Mouse (Mus musculus): Measurements from ENCODE around the gene Myocd. TPM values are rescaled to one million over a fixed set of nuclear protein-coding genes. Genes with fewer than 3 reads are reported as not detected.

The Myocd gene
- polyA plus RNA-seq (2015; fragmentation: Nextera tagmentation; extraction: Ambion mirVana): 3.3 and 3.7 TPM in 2 replicates

DNA sequence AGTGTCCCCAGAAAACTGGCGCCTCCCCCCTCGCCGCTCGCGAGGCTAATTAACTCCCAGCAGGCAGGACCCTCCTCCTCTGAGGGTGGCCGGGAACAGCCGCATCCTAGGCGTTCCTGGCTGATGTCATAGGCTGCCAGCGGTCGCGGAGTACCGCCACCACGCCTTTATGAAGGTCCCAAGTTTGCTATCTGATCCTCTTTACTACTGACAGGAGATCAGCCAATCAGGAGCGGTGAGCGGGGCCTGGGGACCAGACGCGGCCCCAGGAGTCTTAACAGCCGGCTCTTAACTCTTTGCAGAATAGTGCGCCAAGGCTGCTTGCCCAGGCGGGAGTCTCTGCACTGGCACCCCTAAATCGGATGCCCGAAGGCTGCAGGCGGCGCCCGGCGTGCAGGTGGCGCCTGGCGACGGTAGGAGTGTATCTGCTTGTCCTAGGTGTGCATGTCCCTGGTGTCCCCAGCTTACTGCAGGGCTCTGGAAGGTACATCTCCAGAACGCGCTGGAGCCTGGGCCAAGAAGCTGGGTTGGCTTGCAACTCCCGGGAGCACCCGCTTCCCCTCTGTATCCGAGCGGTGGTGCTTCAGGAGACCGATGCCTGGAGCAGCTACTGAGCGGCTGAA lies at the start of gene Myocd:
Myocd (minus strand) TSS at position 139 of the 623 bp plus-strand sequence.
- peak within 1 kb of the TSS; percentile 38 for H3K9ac ChIP-seq (ENCODE audit: low read depth, low read length)
- no peak for TF ChIP-seq CTCF (IDR thresholded peaks at IDR 0.05; ENCODE audit: low read depth)
- WGBS: 0% methylated on average over 37 of the region's 37 CpGs
- H3K27ac ChIP-seq: no peak within 1 kb of the TSS
- peak within 1 kb of the TSS; percentile 74 for H3K4me2 ChIP-seq (ENCODE audit: low read length)
- ATAC-seq (replicated peaks; ENCODE audit: low FRiP score, low read depth) (peak; percentile 65), DNase-seq (ENCODE audit: low spot score) (peak; percentile 83)
- H3K4me3 ChIP-seq (replicated peaks; ENCODE audit: low read depth, low read length): peak within 1 kb of the TSS; percentile 36
- no peaks in the 10 kb centered on the region for H3K36me3 ChIP-seq (ENCODE audit: insufficient read depth, low read length)
- H3K4me1 ChIP-seq (replicated peaks; ENCODE audit: insufficient read depth, low read length): peaks cover 14% of the 10 kb centered on the region
- no peaks in the 10 kb centered on the region for H3K9me3 ChIP-seq (replicated peaks; ENCODE audit: low read length)
- H3K27me3 ChIP-seq (ENCODE audit: insufficient read depth, low read length): no peaks in the 10 kb centered on the region

DNA sequence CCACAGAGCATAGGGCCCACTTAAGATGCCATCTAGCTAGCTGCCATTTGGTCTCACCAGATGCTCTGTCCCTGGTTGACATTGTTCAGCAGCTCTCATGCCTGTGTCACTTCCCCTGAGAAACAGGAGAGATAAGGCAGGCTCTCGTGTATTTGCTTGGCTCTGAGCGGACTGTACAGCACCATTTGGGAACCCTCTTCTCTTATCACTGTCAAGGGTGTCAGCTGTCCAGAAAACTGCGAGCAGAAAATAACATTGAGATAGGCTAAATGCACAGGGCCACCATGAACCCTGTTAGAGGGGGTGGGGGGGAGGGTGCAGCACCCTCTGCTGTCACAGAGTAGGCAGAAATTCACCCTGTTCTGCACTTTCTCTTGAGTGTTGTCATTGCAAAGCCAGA lies 34.0 kb upstream of the Myocd start:
- TF ChIP-seq CTCF (IDR thresholded peaks at IDR 0.05; ENCODE audit: low read depth): no peak
- H3K9ac ChIP-seq (ENCODE audit: low read depth, low read length): no peak overlapping the region
- H3K4me2 ChIP-seq (ENCODE audit: low read length): no peak overlapping the region
- WGBS: 48% methylated on average over 3 of the region's 3 CpGs
- no peak overlapping the region for H3K4me3 ChIP-seq (replicated peaks; ENCODE audit: low read depth, low read length)
- no peak for ATAC-seq (replicated peaks; ENCODE audit: low FRiP score, low read depth)
- no peaks in the 10 kb centered on the region for H3K9me3 ChIP-seq (replicated peaks; ENCODE audit: low read length)
- no peaks in the 10 kb centered on the region for H3K4me1 ChIP-seq (replicated peaks; ENCODE audit: insufficient read depth, low read length)
- H3K27ac ChIP-seq: no peak overlapping the region
- no peak for DNase-seq (ENCODE audit: low spot score)
- H3K36me3 ChIP-seq (ENCODE audit: insufficient read depth, low read length): no peaks in the 10 kb centered on the region
- no peaks in the 10 kb centered on the region for H3K27me3 ChIP-seq (ENCODE audit: insufficient read depth, low read length)

- H3K4me2 ChIP-seq (ENCODE audit: low read length): no peak overlapping the region
- TF ChIP-seq CTCF (IDR thresholded peaks at IDR 0.05; ENCODE audit: low read depth): no peak
- 88% methylated on average over 10 of the region's 10 CpGs for WGBS
- DNase-seq (ENCODE audit: low spot score) (no peak), ATAC-seq (replicated peaks; ENCODE audit: low FRiP score, low read depth) (no peak)
- no peak overlapping the region for H3K27ac ChIP-seq
- no peak overlapping the region for H3K9ac ChIP-seq (ENCODE audit: low read depth, low read length)
- no peaks in the 10 kb centered on the region for H3K27me3 ChIP-seq (ENCODE audit: insufficient read depth, low read length)
- H3K4me1 ChIP-seq (replicated peaks; ENCODE audit: insufficient read depth, low read length): no peaks in the 10 kb centered on the region
- H3K9me3 ChIP-seq (replicated peaks; ENCODE audit: low read length): no peaks in the 10 kb centered on the region
- no peaks in the 10 kb centered on the region for H3K36me3 ChIP-seq (ENCODE audit: insufficient read depth, low read length)
- no peak overlapping the region for H3K4me3 ChIP-seq (replicated peaks; ENCODE audit: low read depth, low read length)
Measured at GRCm38 (mm10) chr11:65294128-65294833, 24.5 kb upstream of the Myocd start.

DNA sequence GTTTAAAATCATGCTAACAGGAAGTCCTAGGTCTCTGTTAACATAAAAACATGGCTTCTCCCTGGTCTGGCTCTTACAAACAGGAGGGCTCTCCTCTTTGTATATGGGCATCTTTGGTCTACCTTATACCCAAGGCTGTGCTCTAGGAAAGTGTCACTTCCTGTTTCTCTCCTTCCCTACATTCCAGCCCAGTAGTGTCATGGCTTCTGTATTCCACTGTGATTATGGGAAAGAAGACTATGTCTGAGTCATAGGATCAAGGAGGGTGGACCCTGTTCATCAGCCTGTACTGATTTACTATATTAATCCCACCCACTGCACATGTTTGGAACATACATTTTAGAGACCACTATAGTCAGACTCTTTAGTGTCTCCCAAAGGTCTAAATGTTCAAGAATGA lies 23.2 kb upstream of the Myocd start:
- H3K4me1 ChIP-seq (replicated peaks; ENCODE audit: insufficient read depth, low read length): no peaks in the 10 kb centered on the region
- TF ChIP-seq CTCF (IDR thresholded peaks at IDR 0.05; ENCODE audit: low read depth): no peak
- no peak overlapping the region for H3K9ac ChIP-seq (ENCODE audit: low read depth, low read length)
- H3K27ac ChIP-seq: no peak overlapping the region
- H3K36me3 ChIP-seq (ENCODE audit: insufficient read depth, low read length): no peaks in the 10 kb centered on the region
- H3K4me3 ChIP-seq (replicated peaks; ENCODE audit: low read depth, low read length): no peak overlapping the region
- no peak for DNase-seq (ENCODE audit: low spot score)
- ATAC-seq (replicated peaks; ENCODE audit: low FRiP score, low read depth): no peak
- H3K4me2 ChIP-seq (ENCODE audit: low read length): no peak overlapping the region
- no peaks in the 10 kb centered on the region for H3K9me3 ChIP-seq (replicated peaks; ENCODE audit: low read length)
- no peaks in the 10 kb centered on the region for H3K27me3 ChIP-seq (ENCODE audit: insufficient read depth, low read length)

GRCm38 (mm10) chr11:65287706-65288105 lies 17.9 kb upstream of the Myocd start:
- WGBS: 89% methylated on average over 8 of the region's 8 CpGs
- H3K27ac ChIP-seq: no peak overlapping the region
- no peak overlapping the region for H3K4me2 ChIP-seq (ENCODE audit: low read length)
- H3K9me3 ChIP-seq (replicated peaks; ENCODE audit: low read length): no peaks in the 10 kb centered on the region
- H3K36me3 ChIP-seq (ENCODE audit: insufficient read depth, low read length): no peaks in the 10 kb centered on the region
- H3K9ac ChIP-seq (ENCODE audit: low read depth, low read length): no peak overlapping the region
- no peak for ATAC-seq (replicated peaks; ENCODE audit: low FRiP score, low read depth)
- no peak overlapping the region for H3K4me3 ChIP-seq (replicated peaks; ENCODE audit: low read depth, low read length)
- DNase-seq (ENCODE audit: low spot score): no peak
- no peaks in the 10 kb centered on the region for H3K27me3 ChIP-seq (ENCODE audit: insufficient read depth, low read length)
- TF ChIP-seq CTCF (IDR thresholded peaks at IDR 0.05; ENCODE audit: low read depth): no peak
- no peaks in the 10 kb centered on the region for H3K4me1 ChIP-seq (replicated peaks; ENCODE audit: insufficient read depth, low read length)

DNA sequence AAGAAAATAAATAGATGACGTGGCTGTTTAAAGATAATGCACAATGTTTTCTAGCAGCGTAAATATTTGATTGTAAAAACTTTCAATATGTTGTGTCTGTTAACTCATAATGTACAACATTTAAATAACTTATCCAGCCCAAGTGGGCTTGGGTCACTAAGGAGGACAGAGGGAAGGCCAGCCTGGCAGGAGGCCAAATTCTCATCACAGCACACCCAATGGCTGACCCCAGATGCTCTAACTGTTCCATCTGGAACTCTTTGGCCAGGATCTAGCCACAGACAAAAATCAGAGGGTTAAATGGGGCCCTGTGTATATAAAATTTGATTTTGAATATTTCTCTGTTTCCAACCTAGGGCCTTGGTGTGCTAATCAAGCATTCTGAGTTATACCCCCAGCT lies 16.4 kb upstream of the Myocd start:
- Histone ChIP-seq H3K27ac (no peak overlapping the region), H3K4me2 (ENCODE audit: low read length) (no peak overlapping the region), H3K4me1 (replicated peaks; ENCODE audit: insufficient read depth, low read length) (no peaks in the 10 kb centered on the region), H3K36me3 (ENCODE audit: insufficient read depth, low read length) (no peaks in the 10 kb centered on the region), H3K9ac (ENCODE audit: low read depth, low read length) (no peak overlapping the region), H3K4me3 (replicated peaks; ENCODE audit: low read depth, low read length) (no peak overlapping the region), H3K9me3 (replicated peaks; ENCODE audit: low read length) (no peaks in the 10 kb centered on the region), H3K27me3 (ENCODE audit: insufficient read depth, low read length) (no peaks in the 10 kb centered on the region)
- ATAC-seq (replicated peaks; ENCODE audit: low FRiP score, low read depth): no peak
- TF ChIP-seq CTCF (IDR thresholded peaks at IDR 0.05; ENCODE audit: low read depth): no peak
- 73% methylated on average over 2 of the region's 2 CpGs for WGBS
- DNase-seq (ENCODE audit: low spot score): no peak

Data from kidney, postnatal 0 days (tissue).